9 mouse cellular contexts compared by ENCODE assay signal in genomic region chrX:6522935-6523334, GRCm38 (mm10).
DNase-seq lines count a peak whose midpoint lies in the region.
"Had no signal": no experiment of that assay in that cellular context is flagged by ENCODE, and none has a peak within 500 bp of the region (broad histone marks: within the 10 kb centered on the region; RNA-seq: fewer than 3 reads in every experiment).

No protein-coding gene starts in this region.

- peak; percentile 14 to 44 for DNase-seq in heart, postnatal 10 days
- no peak for DNase-seq in heart, embryonic 10.5 days (ENCODE audit: low spot score)
- peak; percentile 0 for DNase-seq in right cerebral cortex, adult 18-20 months
- DNase-seq in right cerebral cortex, postnatal 4 days = no peak
- peak; percentile 36 for DNase-seq in embryo, embryonic 11 days
- DNase-seq in retina, postnatal 1 day = peak; percentile 19
- no peak for DNase-seq in layer of hippocampus, postnatal 10 days (ENCODE audit: low spot score in 2 of 2)

- H3K36me3 ChIP-seq in heart, embryonic 10.5 days = no peaks in the 10 kb centered on the region
- H3K36me3 ChIP-seq: stomach, embryonic 15.5 days had no signal

- H3K27me3 ChIP-seq in heart, embryonic 10.5 days (ENCODE audit: insufficient read depth, poor library complexity, severe bottlenecking) = no peaks in the 10 kb centered on the region
- H3K27me3 ChIP-seq: stomach, embryonic 15.5 days had no signal

- no peaks in the 10 kb centered on the region for H3K4me1 ChIP-seq in heart, embryonic 10.5 days
- H3K4me1 ChIP-seq: stomach, embryonic 15.5 days had no signal

- intact Hi-C loops in heart, postnatal 10 days (cut with DNase I) = loop anchor here (1.0 to 5.0 kb wide), 3 partner anchors 42 to 262 kb away; partner anchors contain the start of gene Bmp15

- H3K27ac ChIP-seq in heart, embryonic 10.5 days = no peak overlapping the region
- H3K27ac ChIP-seq: stomach, embryonic 15.5 days had no signal

- no peaks in the 10 kb centered on the region for H3K9me3 ChIP-seq in heart, embryonic 10.5 days
- H3K9me3 ChIP-seq: stomach, embryonic 15.5 days had no signal

- no peak overlapping the region for H3K4me3 ChIP-seq in heart, embryonic 10.5 days
- H3K4me3 ChIP-seq: myocyte; stomach, embryonic 15.5 days had no signal

- WGBS in heart, embryonic 10.5 days = 53% methylated on average over 2 of the region's 2 CpGs

Comparison
In these comparisons a context has a peak if more than half of its experiments do, and no peak if none do; other contexts are left out.
1. DNase-seq: peak in heart, postnatal 10 days (2 of 2), right cerebral cortex, adult 18-20 months (single experiment), embryo, embryonic 11 days (single experiment) and retina, postnatal 1 day (single experiment); none in heart, embryonic 10.5 days (single experiment), right cerebral cortex, postnatal 4 days (single experiment) and layer of hippocampus, postnatal 10 days (0 of 2).